Mouse (Mus musculus) C2C12 (cell line): ENCODE measurements around the gene Pcnp. TPM values are rescaled to one million over a fixed set of nuclear protein-coding genes. Genes with fewer than 3 reads are reported as not detected.
A peak's percentile ranks its signal among the peaks of the same experiment; 100 is the strongest.

Experiments used
- H3K27me3 ChIP-seq: one replicate; pipeline ENCODE4 v1.6.1; 2011; ENCODE audit not compliant: control insufficient read depth, insufficient read depth, insufficient read length
- H3K36me3 ChIP-seq: one replicate; pipeline ENCODE4 v1.6.1; 2011; ENCODE audit not compliant: control insufficient read depth, insufficient read depth
- H3K4me3 ChIP-seq: one replicate; pipeline ENCODE4 v1.5.1; 2011; ENCODE audit warnings: mild to moderate bottlenecking, control low read depth; ENCODE audit not compliant: poor library complexity, insufficient read depth, severe bottlenecking
- H3K79me2 ChIP-seq: one replicate; pipeline ENCODE4 v1.6.1; 2011; ENCODE audit not compliant: control insufficient read depth, insufficient read depth
- H3K79me3 ChIP-seq: one replicate; pipeline ENCODE4 v1.6.1; 2011; ENCODE audit warnings: low read depth, control low read depth
- H3ac ChIP-seq: one replicate; pipeline ENCODE3; 2011; ENCODE audit warnings: low read depth; ENCODE audit not compliant: control insufficient read depth, insufficient read length
- CEBPB ChIP-seq: IDR thresholded peaks from one replicate; pipeline ENCODE4 v1.6.1; 2011; ENCODE audit warnings: low read depth, mild to moderate bottlenecking, control low read depth, moderate library complexity
- CTCF ChIP-seq: IDR thresholded peaks from one replicate; pipeline ENCODE4 v1.5.1; 2011; ENCODE audit not compliant: control insufficient read depth, insufficient read depth, insufficient read length
- FOSL1 ChIP-seq: IDR thresholded peaks from one replicate; pipeline ENCODE4 v1.8.0; 2011; ENCODE audit warnings: mild to moderate bottlenecking, low read length; ENCODE audit not compliant: poor library complexity, insufficient read depth, severe bottlenecking
- MAX ChIP-seq: IDR thresholded peaks from one replicate; pipeline ENCODE4 v1.6.1; 2011; ENCODE audit warnings: mild to moderate bottlenecking, control low read depth
- MYOD1 ChIP-seq: IDR thresholded peaks from one replicate; pipeline ENCODE4 v1.6.1; 2011; ENCODE audit warnings: low read depth; ENCODE audit not compliant: control insufficient read depth, insufficient read length
- MYOG ChIP-seq: IDR thresholded peaks from one replicate; pipeline ENCODE4 v1.6.1; 2011; ENCODE audit not compliant: control insufficient read depth, insufficient read length; ENCODE audit errors: extremely low read depth
- USF1 ChIP-seq: IDR thresholded peaks from one replicate; pipeline ENCODE4 v1.6.1; 2011; ENCODE audit warnings: low read depth, mild to moderate bottlenecking, control low read depth, moderate library complexity
- polyA plus RNA-seq: library from polyadenylated mRNA; unstranded; fragments of >200 nt; fragmentation: generic; extraction: Trizol; gene quantifications from one replicate; pipeline ENCODE4 v1.2.1, GENCODE M21; 2012; ENCODE audit warnings: missing spikeins

Gene Pcnp
- polyA plus RNA-seq, 1 experiment: 41.2 TPM

DNA sequence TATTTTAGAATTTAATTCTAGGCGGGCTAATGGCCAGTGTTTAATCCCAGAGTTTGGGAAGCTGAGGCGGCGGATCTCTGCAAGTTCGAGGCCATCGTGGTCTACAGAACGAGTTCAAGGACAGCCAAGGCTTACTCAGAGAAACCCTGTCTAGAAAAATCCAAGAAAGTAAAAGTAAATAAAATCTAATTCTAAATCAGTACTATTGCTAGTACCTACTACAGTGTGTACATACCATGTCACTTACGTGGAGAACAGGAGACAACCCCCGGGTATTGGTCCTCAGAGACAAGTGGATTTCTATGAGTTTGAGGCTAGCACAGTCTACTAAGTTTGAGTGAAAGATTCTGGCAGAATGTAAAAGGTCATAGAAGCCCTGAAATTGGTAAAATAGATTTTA, 8.6 kb upstream of the Pcnp start:
- H3ac ChIP-seq: peak overlapping the region; percentile 60
- H3K79me2 ChIP-seq: peaks cover 46% of the 10 kb centered on the region
- no peak for TF ChIP-seq MYOG
- TF ChIP-seq CTCF: no peak
- no peak for TF ChIP-seq MYOD1
- TF ChIP-seq FOSL1: no peak
- no peak for TF ChIP-seq CEBPB
- TF ChIP-seq USF1: no peak
- TF ChIP-seq MAX: no peak
- no peaks in the 10 kb centered on the region for H3K27me3 ChIP-seq
- peaks cover 42% of the 10 kb centered on the region for H3K79me3 ChIP-seq
- peak overlapping the region; percentile 89 for H3K4me3 ChIP-seq
- peaks cover 28% of the 10 kb centered on the region for H3K36me3 ChIP-seq

DNA sequence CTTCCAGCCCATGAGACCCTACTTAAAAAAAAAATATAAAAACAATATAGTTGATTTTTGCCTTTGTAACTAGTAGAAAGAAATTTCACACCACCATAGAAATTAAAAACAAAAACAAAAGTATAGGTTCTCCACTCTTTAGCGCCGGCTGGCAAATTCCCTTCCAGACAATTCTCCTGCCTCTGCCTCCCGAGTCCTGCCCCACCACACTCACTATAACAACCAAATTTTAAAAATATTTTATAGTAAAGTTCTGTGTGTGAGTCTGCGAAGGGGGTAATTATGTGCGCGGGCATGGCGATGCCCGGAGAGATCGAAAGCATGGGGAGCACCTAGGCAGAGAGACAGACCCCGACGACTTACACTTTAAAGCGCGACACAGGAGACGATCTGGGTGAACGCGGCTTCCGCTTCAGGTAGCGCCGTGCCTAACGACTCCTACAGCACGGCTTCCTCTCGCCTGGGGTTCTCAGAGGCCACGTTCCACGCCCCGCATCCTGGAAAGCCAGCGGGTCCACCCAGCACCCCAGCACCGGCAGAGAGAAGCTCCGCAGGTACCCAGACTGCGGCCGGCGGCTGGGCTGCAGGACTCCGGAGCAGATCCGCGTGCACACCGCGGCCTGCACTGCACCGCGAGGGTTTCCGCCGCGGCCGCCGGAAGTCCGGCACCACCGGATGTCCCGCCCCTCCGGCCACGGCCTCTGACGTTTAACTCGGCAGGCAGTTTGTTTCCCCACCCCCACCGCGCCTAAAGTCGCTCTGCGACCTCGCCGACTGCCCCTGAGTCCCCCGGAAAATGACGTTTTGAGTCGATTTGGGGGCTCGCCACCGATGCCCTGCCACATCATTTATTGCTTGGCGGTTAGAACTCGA, 7.8 kb upstream of the Pcnp start, which contains the start of gene Trmt10c:
TSS of gene Trmt10c (minus strand) at position 682 of the 873 bp plus-strand sequence.
- peak within 1 kb of the TSS; percentile 85 for H3ac ChIP-seq
- peaks cover 53% of the 10 kb centered on the region for H3K79me2 ChIP-seq
- H3K27me3 ChIP-seq: no peaks in the 10 kb centered on the region
- no peak for TF ChIP-seq USF1
- TF ChIP-seq FOSL1: no peak
- TF ChIP-seq MYOG: no peak
- TF ChIP-seq CTCF: no peak
- no peak for TF ChIP-seq CEBPB
- TF ChIP-seq MAX: peak; percentile 70
- no peak for TF ChIP-seq MYOD1
- H3K4me3 ChIP-seq: peak within 1 kb of the TSS; percentile 89
- H3K36me3 ChIP-seq: peaks cover 34% of the 10 kb centered on the region
- peaks cover 48% of the 10 kb centered on the region for H3K79me3 ChIP-seq

DNA sequence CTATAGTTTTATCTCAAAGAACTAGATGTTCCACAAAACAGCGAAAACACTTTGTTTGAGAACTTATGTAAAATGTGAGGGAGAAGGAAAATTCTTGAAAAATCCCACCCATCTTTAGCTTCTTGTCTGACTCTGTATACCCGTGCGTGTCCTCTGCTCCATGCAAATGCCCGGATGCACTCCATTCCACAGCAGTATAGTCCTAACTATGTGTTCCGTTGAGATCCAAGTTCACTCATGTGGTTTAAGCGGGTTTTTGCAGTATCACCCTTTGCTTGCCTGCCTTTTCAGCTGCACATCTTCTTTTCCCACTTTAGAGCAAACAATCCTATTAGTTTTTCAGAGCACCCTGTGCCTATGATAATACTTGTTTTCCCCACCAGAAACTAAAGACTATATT, 7.0 kb upstream of the Pcnp start:
- Histone ChIP-seq H3K79me2 (peaks cover 53% of the 10 kb centered on the region), H3K36me3 (peaks cover 39% of the 10 kb centered on the region), H3K4me3 (peak overlapping the region; percentile 89), H3K79me3 (peaks cover 53% of the 10 kb centered on the region), H3K27me3 (no peaks in the 10 kb centered on the region), H3ac (peak overlapping the region; percentile 70)
- TF ChIP-seq FOSL1 (no peak), CEBPB (no peak), MYOD1 (no peak), CTCF (no peak), MYOG (no peak), MAX (no peak), USF1 (no peak)

DNA sequence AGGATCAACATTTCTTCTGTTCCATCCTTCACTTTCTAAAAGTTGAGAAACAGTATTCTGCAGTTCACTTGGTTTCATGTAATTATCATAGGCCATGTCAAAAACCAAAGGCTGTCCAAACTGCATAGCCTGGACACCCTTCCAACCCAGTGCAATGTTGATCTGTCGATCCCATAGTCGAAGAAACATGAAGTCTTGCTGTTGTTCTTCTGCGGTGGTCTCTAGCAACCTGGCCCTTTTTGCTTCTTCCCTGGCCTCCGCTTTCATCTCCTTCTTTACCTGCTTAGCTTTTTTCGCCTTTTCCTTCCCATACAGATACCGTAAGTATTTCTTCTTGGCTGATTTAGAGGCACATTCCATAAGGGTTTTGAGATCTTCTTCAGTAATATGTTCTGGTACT, 5.0 kb upstream of the Pcnp start:
- TF ChIP-seq MYOD1 (no peak), FOSL1 (no peak), USF1 (no peak), MAX (no peak), MYOG (no peak), CEBPB (no peak), CTCF (no peak)
- Histone ChIP-seq H3K79me2 (peaks cover 60% of the 10 kb centered on the region), H3K79me3 (peaks cover 53% of the 10 kb centered on the region), H3K4me3 (no peak overlapping the region), H3K36me3 (peaks cover 39% of the 10 kb centered on the region), H3ac (no peak overlapping the region), H3K27me3 (no peaks in the 10 kb centered on the region)

DNA sequence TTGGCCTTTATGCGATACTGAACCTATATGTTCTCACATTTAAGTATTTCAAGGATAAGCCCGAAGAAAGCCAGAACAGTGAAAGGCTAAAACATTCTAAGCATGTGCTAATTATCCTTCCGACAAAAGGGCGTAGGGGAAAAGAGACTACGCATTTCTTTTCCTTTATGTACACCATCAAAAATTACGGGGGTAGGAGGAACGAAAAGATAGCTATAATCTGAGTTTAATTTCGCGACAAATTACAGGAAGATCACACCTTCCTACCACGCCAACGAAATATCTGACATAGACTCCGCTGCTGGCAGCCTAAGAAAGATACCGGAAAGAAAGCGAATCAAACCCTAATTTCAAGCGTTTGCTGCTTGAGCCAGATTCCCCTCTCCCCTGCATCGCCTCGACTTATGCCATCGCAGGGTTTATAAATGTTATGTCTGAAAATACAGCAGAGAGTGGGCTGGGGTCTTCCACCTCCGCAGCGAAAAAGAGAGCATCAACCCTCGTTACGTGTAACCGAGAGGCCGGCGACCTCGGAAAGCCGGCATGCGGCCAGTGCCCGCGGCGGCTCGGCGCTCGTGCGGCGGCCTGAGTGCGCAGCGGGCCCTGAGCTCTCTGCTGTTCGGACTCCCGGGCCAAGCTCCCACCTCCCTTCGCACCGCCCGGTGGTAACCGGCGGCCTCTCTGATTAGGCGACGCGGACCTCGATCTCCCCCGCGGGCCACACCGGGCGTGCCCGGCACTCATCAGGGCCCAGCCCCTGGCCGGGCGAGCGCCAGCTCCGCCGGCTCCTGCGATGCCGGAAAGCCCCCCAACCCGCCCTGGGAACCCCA, 602 bp downstream of the Pcnp start:
- peaks cover 49% of the 10 kb centered on the region for H3K36me3 ChIP-seq
- peaks cover 79% of the 10 kb centered on the region for H3K79me2 ChIP-seq
- no peaks in the 10 kb centered on the region for H3K27me3 ChIP-seq
- peak overlapping the region; percentile 97 for H3ac ChIP-seq
- peaks cover 70% of the 10 kb centered on the region for H3K79me3 ChIP-seq
- TF ChIP-seq MYOD1 (no peak), MAX (peak; percentile 21)
- H3K4me3 ChIP-seq: peak overlapping the region; percentile 87
